Mouse (Mus musculus) left cerebral cortex, adult 8-10 months (tissue): ENCODE measurements around the gene Nkain2. TPM values are rescaled to one million over a fixed set of nuclear protein-coding genes. Genes with fewer than 3 reads are reported as not detected.

Source experiments
- DNase-seq, 2 experiments: peaks; one replicate each; pipeline ENCODE4 v3.0.0; 2022; ENCODE audit warnings: low spot score in 2 of 2
- total RNA-seq, 4 experiments: library from RNA; stranded (reverse); gene quantifications; 2 replicates each; pipeline ENCODE4 v1.2.4; 2022

Gene Nkain2
- total RNA-seq, 4 experiments from 2014 or later = 29.8 to 33.8 (median 31.4) TPM

- no peak for DNase-seq
Observed at GRCm38 (mm10) chr10:32577276-32577580, 313.0 kb downstream of the Nkain2 start.

GRCm38 (mm10) chr10:32576559-32577275 lies 313.5 kb downstream of the Nkain2 start:
- no peak for DNase-seq

DNA sequence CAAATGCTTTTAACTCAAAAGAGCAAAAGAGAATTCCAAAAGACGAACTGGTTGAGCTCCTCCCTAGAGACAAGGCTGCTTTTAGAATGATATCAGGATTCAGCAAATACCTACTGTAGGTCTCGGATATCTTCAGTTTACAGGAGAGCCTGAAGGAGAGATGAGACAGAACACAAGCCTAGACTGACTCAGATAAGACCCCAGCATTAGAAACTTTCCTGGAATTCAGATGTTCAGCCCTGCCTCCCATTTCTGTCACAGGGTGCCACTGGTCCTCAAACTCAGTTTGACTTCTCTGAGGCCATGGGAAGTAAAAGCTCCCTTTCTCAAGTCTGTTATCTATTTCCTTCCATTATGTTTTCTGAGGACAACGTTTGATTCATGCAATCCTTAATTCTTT lies 332.6 kb downstream of the Nkain2 start:
- no peak for DNase-seq

- no peak for DNase-seq
Observed at GRCm38 (mm10) chr10:32536057-32536456, 354.2 kb downstream of the Nkain2 start.

GRCm38 (mm10) chr10:32510821-32511220 lies 379.4 kb downstream of the Nkain2 start:
- no peak for DNase-seq

DNA sequence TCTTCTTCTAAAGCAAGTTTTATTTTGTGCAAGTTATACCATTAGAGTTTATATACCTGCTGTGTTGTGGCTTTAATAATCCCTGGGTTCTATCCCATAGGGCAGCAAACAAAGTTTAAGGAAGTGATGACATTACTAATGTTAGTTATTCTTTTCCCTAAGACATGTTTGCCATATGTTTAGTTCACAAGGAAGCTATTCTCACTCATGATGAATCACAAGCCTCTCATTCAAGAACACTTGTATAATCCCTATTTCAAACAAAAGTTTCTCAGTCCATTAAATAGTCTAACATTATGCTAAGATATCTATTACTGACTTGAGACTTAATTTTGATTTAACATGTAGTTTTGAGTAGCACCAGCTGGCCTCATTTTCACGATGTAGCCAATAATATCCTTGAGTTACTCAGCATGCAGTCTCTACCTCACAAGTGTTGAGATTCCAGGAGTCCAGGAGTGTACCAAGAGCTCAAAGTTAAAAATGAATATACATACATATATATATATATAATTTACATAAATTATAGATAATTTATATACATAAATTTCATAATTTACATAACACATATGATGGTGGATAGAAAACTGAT lies 395.6 kb downstream of the Nkain2 start:
- DNase-seq = no peak

DNA sequence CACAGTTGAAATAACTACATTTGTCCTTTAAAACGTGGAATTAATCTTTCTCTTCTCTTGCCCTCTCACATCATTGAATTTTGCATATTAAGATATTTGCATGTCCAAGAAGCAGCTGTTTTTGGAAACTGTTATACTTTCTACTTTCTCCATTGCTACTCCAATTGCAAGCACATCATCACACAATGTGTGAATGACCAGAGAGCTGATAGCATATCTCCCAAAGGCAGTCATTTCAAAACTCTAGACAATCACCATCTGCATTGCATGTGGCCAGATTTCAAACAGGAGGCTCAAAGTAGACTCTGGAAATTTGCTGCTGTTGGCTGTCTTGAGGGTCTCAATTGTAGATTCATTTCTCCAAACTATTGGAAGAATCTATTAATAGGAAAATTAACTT lies 396.7 kb downstream of the Nkain2 start:
- DNase-seq = no peak

DNA sequence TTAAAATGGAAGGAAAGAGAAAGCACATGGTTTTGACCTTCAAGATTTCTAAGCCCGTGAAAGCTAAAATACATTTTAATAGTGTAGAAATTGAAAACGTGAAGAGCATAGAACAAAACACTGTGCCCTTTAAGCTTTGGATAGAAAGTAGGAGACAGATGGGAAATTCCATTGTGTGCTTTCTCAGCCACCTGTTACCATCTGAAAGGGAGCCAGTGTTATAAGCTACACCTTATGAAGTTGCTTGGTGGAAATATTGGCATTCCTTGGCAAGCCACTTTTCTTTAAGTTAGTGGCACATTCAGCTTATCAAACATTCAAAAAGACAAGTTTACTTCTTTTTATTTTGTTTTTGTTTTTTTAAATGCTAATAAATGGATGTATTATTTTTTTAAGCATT lies 427.5 kb downstream of the Nkain2 start:
- DNase-seq = no peak

DNA sequence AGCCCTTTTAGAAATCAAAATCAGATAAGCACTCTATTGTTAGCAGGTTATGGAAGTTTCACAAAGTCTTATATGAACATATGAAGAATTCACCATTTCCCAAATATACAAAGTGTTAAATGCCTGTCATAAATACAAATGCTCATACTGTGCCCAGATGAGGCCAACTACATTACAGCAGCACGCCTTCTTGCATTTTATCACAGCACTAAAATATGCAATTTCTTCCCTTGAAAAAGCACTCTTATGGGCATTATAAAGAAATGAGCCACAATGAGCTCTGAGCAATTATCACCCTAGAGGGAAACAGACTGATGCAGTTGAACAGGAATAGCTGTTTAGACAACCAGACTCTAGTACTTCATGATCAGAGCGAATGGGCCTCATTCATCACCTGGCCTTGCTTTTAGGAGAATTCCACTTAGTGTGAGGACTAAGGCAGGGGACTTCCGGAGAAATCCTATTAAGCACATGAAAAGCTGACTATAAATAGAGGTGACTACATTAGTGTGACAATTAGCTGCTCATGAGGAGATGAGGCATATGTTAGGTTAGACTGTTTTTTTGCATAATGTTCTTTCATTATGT lies 450.2 kb downstream of the Nkain2 start:
- DNase-seq = no peak

DNA sequence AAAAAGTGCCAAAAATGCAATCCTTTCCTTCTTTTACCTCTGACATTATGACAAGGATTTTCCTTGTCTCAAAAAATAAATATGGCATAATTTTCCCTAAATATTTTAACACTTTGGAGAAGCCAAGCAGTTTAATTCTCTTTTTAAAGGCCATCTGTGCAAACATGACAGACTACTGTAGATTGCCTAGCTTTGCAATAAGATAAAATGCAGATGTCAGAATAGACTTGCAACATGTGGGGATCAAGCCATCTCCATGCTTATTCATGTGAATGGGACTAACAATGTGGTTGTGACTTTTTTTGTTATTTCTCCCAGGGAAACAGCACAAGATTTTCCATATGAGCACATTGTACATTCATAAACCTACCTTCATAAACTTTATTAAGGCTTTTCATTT lies 476.0 kb downstream of the Nkain2 start:
- DNase-seq = no peak

GRCm38 (mm10) chr10:32411331-32411730 lies 478.9 kb downstream of the Nkain2 start:
- DNase-seq = no peak

GRCm38 (mm10) chr10:32400961-32401360 lies 489.3 kb downstream of the Nkain2 start:
- DNase-seq = no peak

- DNase-seq = no peak
Observed at GRCm38 (mm10) chr10:32393859-32394521, 496.3 kb downstream of the Nkain2 start.

- no peak for DNase-seq
Observed at GRCm38 (mm10) chr10:32393326-32393725, 496.9 kb downstream of the Nkain2 start.

DNA sequence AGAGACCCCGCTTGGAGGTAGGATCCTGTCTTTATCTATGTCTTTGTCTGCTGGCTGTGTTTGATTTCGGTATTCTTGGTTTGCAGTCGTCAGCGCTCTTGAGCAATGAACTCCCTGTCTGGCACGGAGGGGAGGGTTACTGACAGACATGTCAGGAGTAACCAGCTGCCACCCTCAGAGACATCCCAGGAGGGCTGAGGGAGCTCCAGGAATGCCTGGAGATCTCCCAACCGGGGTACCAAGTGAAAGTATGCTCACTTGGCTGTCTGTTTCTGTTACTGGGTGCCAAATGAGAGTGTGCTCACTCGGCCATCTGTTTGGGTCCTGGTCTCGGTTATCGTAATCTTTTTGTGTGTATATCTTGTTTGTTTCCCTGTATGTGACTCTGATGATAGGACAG lies 577.5 kb downstream of the Nkain2 start:
- DNase-seq = no peak

- no peak for DNase-seq
Observed at GRCm38 (mm10) chr10:32301024-32301597, 589.2 kb downstream of the Nkain2 start.

GRCm38 (mm10) chr10:32290487-32290886 lies 599.8 kb downstream of the Nkain2 start:
- no peak for DNase-seq

DNA sequence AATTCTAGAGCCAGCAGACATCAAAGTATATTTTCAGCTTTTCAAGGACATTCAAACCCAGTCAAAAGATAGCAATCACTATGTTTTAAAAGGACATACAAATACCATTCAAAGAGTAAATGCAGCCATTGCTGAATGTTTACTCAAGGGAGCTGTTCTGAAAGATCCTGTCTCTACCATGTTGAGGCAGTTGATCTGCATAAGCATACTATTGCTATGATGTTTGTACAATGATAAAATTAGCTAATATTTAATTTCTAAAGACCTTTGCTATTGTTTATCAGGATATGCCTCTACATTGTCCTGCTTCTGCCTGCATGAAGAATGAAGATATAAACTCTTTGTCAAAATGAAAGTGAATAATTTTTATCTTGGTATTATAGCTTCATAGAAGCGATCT lies 606.6 kb downstream of the Nkain2 start:
- DNase-seq = no peak

- DNase-seq = no peak
Observed at GRCm38 (mm10) chr10:32243266-32243882, 646.9 kb downstream of the Nkain2 start.

- DNase-seq = no peak
Observed at GRCm38 (mm10) chr10:32241168-32241567, 649.1 kb downstream of the Nkain2 start.

GRCm38 (mm10) chr10:32182951-32183350 lies 707.3 kb downstream of the Nkain2 start:
- DNase-seq = no peak

DNA sequence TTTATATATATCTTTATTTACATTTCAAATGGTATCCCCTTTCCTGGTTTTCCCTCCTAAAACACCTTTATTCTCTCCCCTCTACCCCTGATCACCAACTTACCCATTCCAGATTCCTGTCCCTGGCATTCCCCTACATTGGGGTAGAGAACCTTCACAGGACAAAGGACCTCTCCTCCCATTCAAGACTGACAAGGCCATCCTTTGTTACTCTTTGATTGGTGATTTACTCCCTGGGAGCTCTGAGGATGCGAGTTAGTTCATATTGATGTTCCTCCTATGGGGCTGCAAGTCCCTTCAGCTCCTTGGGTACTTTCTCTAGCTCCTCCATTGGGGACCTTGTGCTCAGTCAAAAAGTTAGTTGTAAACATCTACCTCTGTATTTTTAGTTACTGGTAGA lies 798.9 kb downstream of the Nkain2 start:
- no peak for DNase-seq
